Mouse (Mus musculus) cerebellum, adult (tissue): ENCODE data around the gene Lbhd2.
A peak's percentile ranks its signal among the peaks of the same experiment; 100 is the strongest.

Experiments used
- ATAC-seq: cut with Nextera tagmentation; 2 replicates; pipeline ENCODE4 v1.9.2; 2017; ENCODE audit warnings: mild to moderate bottlenecking, moderate library complexity, mixed read lengths; ENCODE audit not compliant: insufficient number of reproducible peaks, low FRiP score, low TSS enrichment

The Lbhd2 gene

GRCm38 (mm10) chr12:111406622-111407021 lies at the start of gene Lbhd2:
Gene Lbhd2 (plus strand): TSS chr12:111406809.
- no peak for ATAC-seq

GRCm38 (mm10) chr12:111360671-111361070 lies 45.9 kb upstream of the Lbhd2 start:
- 0 out of 2 replicates have a peak, but pooled peaks have one; percentile 20 for ATAC-seq

GRCm38 (mm10) chr12:111361319-111362098 lies 45.1 kb upstream of the Lbhd2 start:
- ATAC-seq = no peak

DNA sequence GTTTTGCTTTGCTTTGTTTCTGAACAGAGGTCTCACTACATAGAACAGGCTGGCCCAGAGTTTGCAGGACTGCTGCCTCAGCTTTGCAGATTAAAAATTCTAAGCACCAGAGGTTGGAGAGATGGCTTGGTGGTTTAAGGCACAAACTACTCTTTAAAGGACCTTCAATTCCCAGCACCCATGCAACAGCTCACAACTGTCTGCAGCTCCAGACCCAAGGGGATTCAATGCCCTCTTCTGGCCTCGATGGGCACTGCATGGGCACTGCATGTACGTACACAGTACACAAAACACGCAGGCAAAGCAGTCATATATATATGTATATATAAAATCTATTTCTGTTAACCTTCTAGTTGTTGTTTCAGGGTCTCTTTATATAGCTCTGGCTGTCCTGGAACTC lies 42.4 kb upstream of the Lbhd2 start:
- ATAC-seq = no peak

DNA sequence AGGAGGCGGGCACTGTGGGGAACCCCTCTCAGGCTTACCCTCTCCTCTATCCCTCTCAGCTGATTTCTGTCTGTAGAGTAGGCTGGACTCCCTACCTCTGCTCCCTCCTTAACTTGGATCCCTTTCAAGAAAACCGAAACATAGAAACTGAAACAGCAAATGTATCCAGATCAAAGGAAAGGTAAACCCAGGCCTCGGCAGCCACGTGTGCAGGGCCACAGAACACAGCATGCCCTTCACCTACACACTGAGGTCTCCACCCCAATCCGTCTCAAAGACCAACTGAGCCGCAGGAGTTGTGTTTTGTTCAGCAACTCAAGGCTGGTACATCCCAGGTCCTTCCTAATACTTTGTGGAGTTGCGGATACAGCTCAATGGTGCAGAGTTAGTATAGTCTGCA lies 39.5 kb upstream of the Lbhd2 start:
- ATAC-seq = no peak

DNA sequence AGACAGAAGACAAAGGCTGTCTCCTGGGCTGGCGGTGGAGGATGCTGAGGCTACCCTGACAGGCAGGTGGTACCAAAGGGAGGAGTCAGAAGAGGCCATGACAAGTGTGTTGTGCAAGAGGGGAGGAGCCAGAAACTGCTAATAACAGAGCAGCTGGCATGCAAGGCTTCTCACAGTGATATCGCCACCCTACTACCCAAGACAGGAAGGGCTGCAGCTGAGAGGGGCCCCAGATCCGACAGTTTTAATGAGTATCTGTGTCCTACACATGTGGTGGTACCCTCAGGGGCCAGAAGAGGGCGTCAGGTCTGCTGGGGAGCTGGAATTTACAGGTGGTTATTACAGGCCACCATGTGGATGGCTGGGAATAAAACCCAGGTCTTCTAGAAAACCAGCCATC lies 36.4 kb upstream of the Lbhd2 start:
- ATAC-seq = no peak

GRCm38 (mm10) chr12:111371905-111372304 lies 34.7 kb upstream of the Lbhd2 start:
- ATAC-seq = no peak

DNA sequence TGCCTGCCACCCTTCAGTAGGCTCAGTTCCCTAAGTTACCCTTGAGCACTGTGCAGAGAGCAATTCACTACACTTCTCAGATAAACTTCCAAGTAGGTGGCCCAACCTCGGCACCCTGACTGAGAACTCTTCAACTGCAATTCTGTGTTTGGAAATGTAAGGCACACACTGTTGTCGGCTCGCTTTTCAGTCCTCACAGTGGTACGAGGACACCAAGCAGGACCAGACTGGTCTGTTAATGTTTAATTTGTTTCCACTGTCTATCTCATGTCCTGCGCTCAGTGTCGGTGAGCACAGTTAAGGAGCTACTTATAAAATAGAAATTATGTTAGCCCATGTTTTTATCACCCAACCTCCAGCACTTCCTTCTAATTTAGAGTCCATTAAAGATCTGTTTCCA lies 33.2 kb upstream of the Lbhd2 start:
- ATAC-seq = no peak

DNA sequence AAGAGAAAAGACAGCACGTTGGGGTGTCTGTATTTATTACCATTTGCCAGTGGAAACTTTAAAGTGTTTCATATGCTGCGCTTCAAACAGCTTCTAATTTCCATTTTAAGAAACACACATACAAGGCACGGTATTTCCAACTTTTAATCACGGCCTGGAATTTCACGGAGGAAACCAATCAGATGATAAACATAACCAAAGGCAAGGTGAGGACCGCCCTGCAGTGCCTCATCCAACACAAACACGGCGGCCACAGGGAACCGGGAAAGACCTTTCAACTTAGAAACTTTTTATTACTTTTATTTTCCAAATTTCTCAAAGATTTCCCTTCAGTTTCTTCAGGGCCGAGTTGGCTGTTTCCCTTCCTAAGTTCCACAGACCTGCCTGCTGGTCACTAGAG lies 31.9 kb upstream of the Lbhd2 start:
- no peak for ATAC-seq

DNA sequence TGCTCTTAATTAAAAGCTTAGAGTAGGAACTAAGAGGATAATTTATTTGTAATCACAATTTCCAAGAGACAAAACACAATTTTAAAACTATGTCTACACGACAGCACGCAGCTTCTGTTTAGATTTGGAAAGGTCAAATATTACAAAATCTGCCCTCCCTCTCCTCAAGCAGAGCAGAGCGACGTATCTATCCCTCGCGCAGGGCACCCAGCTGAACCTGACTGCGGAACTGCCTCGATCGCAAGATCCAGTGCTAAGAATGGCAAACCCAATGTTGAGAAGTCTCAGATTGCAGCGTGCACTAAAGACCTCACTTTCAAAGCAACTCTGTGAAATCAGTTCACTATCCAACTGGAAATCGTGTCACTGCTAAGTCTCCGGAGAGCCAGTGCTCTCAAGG lies 31.1 kb upstream of the Lbhd2 start:
- no peak for ATAC-seq

DNA sequence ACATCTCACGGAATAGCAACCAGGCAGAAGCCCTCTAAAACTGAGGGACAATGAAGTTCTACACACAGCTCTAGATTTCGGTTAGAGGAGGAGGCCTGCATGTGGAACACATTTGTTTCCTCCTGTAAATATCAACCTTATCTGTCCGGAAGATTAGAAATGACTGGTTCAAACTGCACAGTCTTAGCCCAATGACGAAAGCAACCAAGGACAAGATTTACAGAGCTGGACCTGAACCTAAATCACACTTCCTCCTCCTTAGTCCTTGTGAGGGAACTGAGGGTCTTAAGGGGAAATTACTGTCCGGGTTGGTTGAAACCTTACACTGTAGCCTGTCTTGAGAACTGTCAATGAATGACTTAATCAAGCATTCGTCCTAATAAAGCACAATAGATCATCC lies 30.6 kb upstream of the Lbhd2 start:
- ATAC-seq = no peak

DNA sequence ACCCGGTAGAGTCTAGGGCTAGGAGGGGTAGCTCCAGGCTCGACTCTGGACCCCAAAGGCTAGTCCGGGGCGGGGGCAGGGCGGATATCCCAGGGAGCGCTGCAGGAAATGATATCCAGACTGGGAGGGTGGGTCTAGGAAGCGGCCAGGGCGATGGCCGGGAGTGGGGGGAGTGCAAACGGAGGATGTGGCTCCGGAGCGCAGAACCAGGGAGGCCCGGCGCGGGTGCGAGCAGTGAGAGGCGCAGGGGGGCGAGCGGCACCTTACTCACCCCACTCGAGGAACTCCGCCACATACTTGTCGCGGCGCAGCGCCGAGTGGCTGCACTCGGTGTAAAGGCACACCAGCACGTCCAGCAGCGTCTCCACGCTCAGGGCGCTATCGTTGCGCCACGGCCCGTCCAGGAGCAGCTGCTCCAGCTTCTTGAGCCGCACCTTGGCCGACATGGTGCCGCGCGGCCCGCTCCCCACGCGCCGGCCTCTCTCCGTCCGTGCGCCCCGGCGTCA lies 29.7 kb upstream of the Lbhd2 start:
- ATAC-seq = peak; percentile 31; the same call in 1 of the 2 replicates

GRCm38 (mm10) chr12:111377376-111377973 lies 29.1 kb upstream of the Lbhd2 start, which contains the start of gene Cdc42bpb:
Gene Cdc42bpb (minus strand): TSS chr12:111377718.
- peak; percentile 92 for ATAC-seq

- ATAC-seq = peak; percentile 3; the same call in 1 of the 2 replicates
Observed at GRCm38 (mm10) chr12:111377986-111378490, 28.6 kb upstream of the Lbhd2 start.

DNA sequence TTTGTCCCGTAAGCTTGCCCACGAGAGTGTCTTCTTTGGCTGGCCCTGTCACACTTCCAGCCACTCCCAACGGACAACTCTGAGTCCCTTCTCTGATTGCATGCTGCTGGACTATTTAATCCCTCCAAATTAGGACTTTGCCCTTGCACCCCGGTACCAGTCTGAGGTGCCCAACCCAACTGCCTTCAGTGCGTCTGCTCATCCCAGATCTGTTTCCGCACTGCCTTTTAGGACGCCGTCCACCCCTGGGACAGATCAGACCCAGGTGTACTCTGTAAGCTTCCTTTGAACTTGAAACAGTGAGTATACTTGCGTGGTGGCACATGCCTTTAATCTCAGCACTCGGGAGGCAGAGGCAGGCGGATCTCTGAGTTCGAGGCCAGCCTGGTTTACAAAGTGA lies 27.8 kb upstream of the Lbhd2 start:
- ATAC-seq = no peak

DNA sequence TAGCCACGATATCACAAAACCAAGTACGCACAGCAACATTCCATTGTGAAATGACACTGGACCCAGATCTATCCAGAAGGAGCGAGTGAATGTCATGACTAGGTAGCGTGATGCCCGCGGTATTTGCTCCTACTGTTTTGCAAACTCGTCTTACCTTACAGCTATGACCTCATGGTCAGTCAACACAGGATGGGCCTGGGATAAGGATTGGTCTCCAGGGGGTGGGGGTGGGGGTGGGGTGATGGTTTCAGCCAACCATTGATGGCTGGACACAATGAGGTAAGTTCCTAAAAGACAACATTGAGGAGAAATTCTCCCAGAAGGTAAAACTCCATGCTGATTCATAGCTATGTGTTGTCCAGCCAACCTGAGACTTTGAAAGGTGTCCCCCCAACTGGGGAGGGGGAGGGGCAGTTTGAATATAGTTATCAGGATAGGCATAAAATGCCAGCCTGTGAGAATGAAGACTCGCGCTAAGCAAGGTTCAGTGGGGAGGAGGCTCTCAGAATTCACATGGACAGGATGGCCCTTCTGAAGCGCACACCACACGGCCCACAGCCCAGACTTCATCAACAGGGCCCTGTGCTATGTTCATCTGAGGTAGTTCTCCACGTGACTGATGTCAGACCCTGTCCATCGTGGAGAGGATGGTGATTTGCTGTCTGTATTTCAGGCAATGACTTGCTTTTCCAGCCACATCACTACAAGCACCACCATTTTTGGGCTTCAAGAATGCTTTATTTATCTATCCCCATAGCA lies 20.5 kb upstream of the Lbhd2 start:
- ATAC-seq = no peak

GRCm38 (mm10) chr12:111386642-111387120 lies 19.9 kb upstream of the Lbhd2 start:
- no peak for ATAC-seq

DNA sequence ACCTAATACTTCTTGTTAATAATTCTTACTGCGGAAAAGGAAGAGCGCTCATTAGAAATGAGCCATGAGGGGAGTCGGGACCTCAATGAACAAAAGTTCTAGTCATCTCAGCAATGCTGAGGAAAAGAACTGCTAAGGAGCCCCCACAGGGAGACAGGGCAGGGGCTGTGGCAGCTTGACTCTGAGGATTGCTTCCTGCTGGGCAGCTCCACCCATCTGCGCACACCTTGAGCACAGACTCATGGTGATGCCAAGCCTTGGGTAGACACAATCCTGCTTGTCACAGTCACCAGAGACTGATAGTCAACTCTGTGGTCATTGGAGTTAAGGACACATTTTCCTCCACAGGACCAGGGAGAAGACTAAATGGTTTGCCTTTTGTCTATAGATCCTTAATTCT lies 19.5 kb upstream of the Lbhd2 start:
- ATAC-seq = no peak

- ATAC-seq = no peak
Observed at GRCm38 (mm10) chr12:111394008-111394407, 12.6 kb upstream of the Lbhd2 start.

GRCm38 (mm10) chr12:111396997-111397396 lies 9.6 kb upstream of the Lbhd2 start:
- ATAC-seq = no peak
